Mouse (Mus musculus): ENCODE results near the gene Smurf1. TPM values are rescaled to one million over a fixed set of nuclear protein-coding genes. Genes with fewer than 3 reads are reported as not detected.

Smurf1 gene
- total RNA-seq, 2 experiments from 2014 or later = 59.3 to 60.2 TPM

GRCm38 (mm10) chr5:144918204-144918603 is 47.4 kb downstream of the Smurf1 start:
- intact Hi-C loops (cut with DNase I) = loop anchor here (10.0 kb wide), 1 partner anchor 47 kb away; the partner anchor contains the start of gene Smurf1
- DNase-seq = no peak

GRCm38 (mm10) chr5:144917172-144917571 is 48.5 kb downstream of the Smurf1 start:
- no peak for DNase-seq
- intact Hi-C loops (cut with DNase I) = loop anchor here (10.0 kb wide), 1 partner anchor 48 kb away; the partner anchor contains the start of gene Smurf1

GRCm38 (mm10) chr5:144915828-144916227 is 49.8 kb downstream of the Smurf1 start:
- no peak for DNase-seq
- intact Hi-C loops (cut with DNase I) = loop anchor here (10.0 kb wide), 1 partner anchor 49 kb away; the partner anchor contains the start of gene Smurf1

- peak; percentile 37 for DNase-seq
- intact Hi-C loops (cut with DNase I) = loop anchor here (10.0 kb wide), 1 partner anchor 50 kb away; the partner anchor contains the start of gene Smurf1
Measured at GRCm38 (mm10) chr5:144914433-144914906, 51.2 kb downstream of the Smurf1 start.

GRCm38 (mm10) chr5:144913923-144914322 is 51.7 kb downstream of the Smurf1 start:
- DNase-seq = peak; percentile 69
- intact Hi-C loops (cut with DNase I) = loop anchor here (10.0 kb wide), 1 partner anchor 51 kb away; the partner anchor contains the start of gene Smurf1

GRCm38 (mm10) chr5:144913361-144913760 is 52.3 kb downstream of the Smurf1 start:
- intact Hi-C loops (cut with DNase I) = loop anchor here (10.0 kb wide), 1 partner anchor 51 kb away; the partner anchor contains the start of gene Smurf1
- DNase-seq = no peak

- no peak for DNase-seq
- intact Hi-C loops (cut with DNase I) = loop anchor here (10.0 kb wide), 1 partner anchor 52 kb away; the partner anchor contains the start of gene Smurf1
Measured at GRCm38 (mm10) chr5:144912519-144913310, 52.9 kb downstream of the Smurf1 start.

- no peak for DNase-seq
Measured at GRCm38 (mm10) chr5:144909521-144909920, 56.1 kb downstream of the Smurf1 start.

GRCm38 (mm10) chr5:144907591-144907990 is 58.1 kb downstream of the Smurf1 start:
- intact Hi-C loops (cut with DNase I) = no loop called here
- DNase-seq = no peak

More at GRCm38 (mm10) chr5:144909521-144909920, 56.1 kb downstream of the Smurf1 start:
- intact Hi-C loops (cut with DNase I) = no loop called here

- intact Hi-C loops (cut with DNase I) = no loop called here
- DNase-seq = no peak
Measured at GRCm38 (mm10) chr5:144904356-144905134, 61.1 kb downstream of the Smurf1 start.

GRCm38 (mm10) chr5:144901791-144902190 is 63.9 kb downstream of the Smurf1 start:
- no peak for DNase-seq
- intact Hi-C loops (cut with DNase I) = no loop called here

GRCm38 (mm10) chr5:144901035-144901434 is 64.6 kb downstream of the Smurf1 start:
- intact Hi-C loops (cut with DNase I) = no loop called here
- no peak for DNase-seq

GRCm38 (mm10) chr5:144898448-144899052 is 67.1 kb downstream of the Smurf1 start:
- intact Hi-C loops (cut with DNase I) = no loop called here
- no peak for DNase-seq

GRCm38 (mm10) chr5:144897881-144898280 is 67.8 kb downstream of the Smurf1 start:
- intact Hi-C loops (cut with DNase I) = no loop called here
- no peak for DNase-seq

GRCm38 (mm10) chr5:144891276-144891675 is 74.4 kb downstream of the Smurf1 start:
- peak; percentile 43 for DNase-seq
- intact Hi-C loops (cut with DNase I) = no loop called here

- intact Hi-C loops (cut with DNase I) = no loop called here
- no peak for DNase-seq
Measured at GRCm38 (mm10) chr5:144885968-144886650, 79.5 kb downstream of the Smurf1 start.

- intact Hi-C loops (cut with DNase I) = no loop called here
- peak; percentile 59 for DNase-seq
Measured at GRCm38 (mm10) chr5:144884629-144885217, 80.9 kb downstream of the Smurf1 start.

- DNase-seq = peak; percentile 75
- intact Hi-C loops (cut with DNase I) = no loop called here
Measured at GRCm38 (mm10) chr5:144881670-144882399, 83.8 kb downstream of the Smurf1 start.

GRCm38 (mm10) chr5:144877021-144877420 is 88.6 kb downstream of the Smurf1 start:
- intact Hi-C loops (cut with DNase I) = loop anchor here (5.0 kb wide), 1 partner anchor 110 kb away; no protein-coding TSS in a partner anchor
- no peak for DNase-seq
